ENCODE assay signal across 8 mouse cellular contexts in the genomic region with DNA sequence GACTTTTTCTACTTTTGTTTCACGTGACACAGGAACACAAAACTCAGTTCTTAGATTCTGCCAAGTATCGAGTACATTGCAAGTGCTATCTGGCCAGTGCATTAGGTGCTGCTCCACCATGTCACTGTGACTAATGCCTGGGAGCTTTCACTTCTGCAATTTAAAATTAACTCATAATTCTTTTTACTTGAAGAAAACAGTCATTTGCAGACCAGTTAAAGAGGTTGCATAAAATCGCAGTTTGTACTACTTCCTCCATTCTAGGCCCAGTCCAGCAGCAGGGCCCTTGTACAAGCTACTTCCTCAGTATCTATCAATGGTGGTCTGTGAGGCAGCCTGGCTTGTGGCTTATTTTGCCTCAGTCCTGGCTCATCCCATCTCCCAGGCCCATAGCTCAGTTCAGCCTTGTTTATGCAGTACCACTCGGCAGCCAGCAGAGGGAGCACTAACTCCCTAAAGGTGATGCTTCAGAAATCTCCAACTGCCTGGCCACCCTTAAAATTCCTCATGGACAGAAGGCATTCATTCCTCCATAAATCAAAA. TPM values are rescaled to one million over a fixed set of nuclear protein-coding genes. Genes with fewer than 3 reads are reported as not detected.
DNase-seq lines count a peak whose midpoint lies in the region; ATAC-seq and TF ChIP-seq lines count a peak whose summit lies in the region.

No protein-coding gene starts in this region.

- no peaks in the 10 kb centered on the region for H3K9me3 ChIP-seq in liver, postnatal 0 days (ENCODE audit: low read length)

- no peaks in the 10 kb centered on the region for H3K79me2 ChIP-seq in heart, adult 2 months (replicated peaks; ENCODE audit: control insufficient read depth, insufficient read depth, low read length)

- intact Hi-C loops in heart, adult 2 months (cut with DNase I), result loop anchor here (1.0 kb wide), 1 partner anchor 231 kb away; no protein-coding TSS in a partner anchor

- no peak overlapping the region for H3K9ac ChIP-seq in heart, adult 2 months (ENCODE audit: low read depth, low read length)
- H3K9ac ChIP-seq in liver, postnatal 0 days (replicated peaks), result no peak overlapping the region

- peak; percentile 54 for ATAC-seq in activated CD4-positive, CD25-positive, alpha-beta regulatory T cell, adult 4 months
- peak; percentile 84 for ATAC-seq in liver, postnatal 0 days

- H3K27ac ChIP-seq in cortical plate, adult 2 months (ENCODE audit: insufficient read depth, low read length), result no peak overlapping the region
- H3K27ac ChIP-seq in heart, adult 2 months, result no peak overlapping the region
- H3K27ac ChIP-seq in liver, postnatal 0 days (ENCODE audit: low read depth), result peak overlapping the region; percentile 25

- no peaks in the 10 kb centered on the region for H3K27me3 ChIP-seq in heart, adult 2 months (ENCODE audit: control insufficient read depth, insufficient read depth, low read length)
- no peaks in the 10 kb centered on the region for H3K27me3 ChIP-seq in liver, postnatal 0 days (ENCODE audit: insufficient read depth, low read length)

- H3K36me3 ChIP-seq in heart, adult 2 months (ENCODE audit: control insufficient read depth, insufficient read depth, low read length), result no peaks in the 10 kb centered on the region
- no peaks in the 10 kb centered on the region for H3K36me3 ChIP-seq in liver, postnatal 0 days (replicated peaks; ENCODE audit: insufficient read depth, low read length)

- 65% methylated on average over 4 of the region's 4 CpGs for WGBS in heart, adult 2 months
- 40% methylated on average over 4 of the region's 4 CpGs for WGBS in liver, postnatal 0 days (ENCODE audit: insufficient replicate concordance)

- no peak for TF ChIP-seq POLR2A in cortical plate, adult 2 months (IDR thresholded peaks at IDR 0.05; ENCODE audit: extremely low read depth, insufficient read depth, low read length)
- TF ChIP-seq POLR2A in heart, adult 2 months (IDR thresholded peaks at IDR 0.05; ENCODE audit: insufficient read depth, low read depth, low read length), result no peak

- no peak overlapping the region for H3K4me2 ChIP-seq in liver, postnatal 0 days (ENCODE audit: low read depth, low read length)

- DNase-seq in CD4-positive helper T cell, adult 2 months (ENCODE audit: low read depth, low spot score), result peak; percentile 49
- DNase-seq in heart, adult 2 months, result peak; percentile 74 to 82
- peak; percentile 73 to 89 for DNase-seq in kidney, postnatal 36 days
- peak; percentile 79 for DNase-seq in liver, postnatal 0 days
- DNase-seq in ovary, postnatal 36 days (ENCODE audit: low spot score), result peak; percentile 68
- DNase-seq in thymus, postnatal 14 days, result peak; percentile 73

- TF ChIP-seq CTCF in cortical plate, adult 2 months (IDR thresholded peaks at IDR 0.05; ENCODE audit: extremely low read depth, insufficient read depth, low read length), result peak; percentile 91
- peak; percentile 93 for TF ChIP-seq CTCF in heart, adult 2 months (IDR thresholded peaks at IDR 0.05)
- peak; percentile 96 for TF ChIP-seq CTCF in liver, postnatal 0 days (IDR thresholded peaks at IDR 0.05; ENCODE audit: low read depth)

- no peak overlapping the region for H3K4me3 ChIP-seq in cortical plate, adult 2 months (ENCODE audit: insufficient read depth, low read length)
- H3K4me3 ChIP-seq in heart, adult 2 months, result no peak overlapping the region
- no peak overlapping the region for H3K4me3 ChIP-seq in liver, postnatal 0 days (ENCODE audit: low read depth, low read length)

- H3K4me1 ChIP-seq in cortical plate, adult 2 months (ENCODE audit: control insufficient read depth, insufficient read depth, low read length), result no peaks in the 10 kb centered on the region
- H3K4me1 ChIP-seq in heart, adult 2 months (ENCODE audit: control insufficient read depth, insufficient read depth, low read length), result no peaks in the 10 kb centered on the region
- H3K4me1 ChIP-seq in liver, postnatal 0 days (ENCODE audit: insufficient read depth), result no peaks in the 10 kb centered on the region

- TF ChIP-seq EP300 in heart, adult 2 months (IDR thresholded peaks at IDR 0.05; ENCODE audit: insufficient read depth, low read depth, low read length), result 0 out of 2 replicates have a peak, but pooled peaks have one; percentile 40
- no peak for TF ChIP-seq EP300 in liver, postnatal 0 days (IDR thresholded peaks at IDR 0.05; ENCODE audit: low read depth)

RNA-seq across cellular contexts. Expression of a gene that starts 41.4 kb away (rescaled TPM):
- 10 to 100 TPM; 16.9 to 17.6 TPM for polyA plus RNA-seq in activated CD4-positive, CD25-positive, alpha-beta regulatory T cell, adult 4 months (2017; shearing (Covaris generic))
- 10.9 and 13.7 TPM in 2 replicates for polyA plus RNA-seq in cortical plate, adult 2 months (2012; rRNA removed)
- total RNA-seq in heart, adult 2 months (2021), result under 1 TPM; 0.29 to 0.32 TPM
- 0.41 and 0.56 TPM in 2 replicates for polyA plus RNA-seq in heart, adult 2 months (2012; rRNA removed)
- 15.7 and 18.1 TPM in 2 replicates for polyA plus RNA-seq in liver, postnatal 0 days (2015; fragmentation: Nextera tagmentation; extraction: Ambion mirVana)
